Mouse (Mus musculus) R1 (cell line): ENCODE results near the gene Stat2.

Source experiments
- DNase-seq: peaks from one replicate; pipeline ENCODE4 v3.0.0-alpha.2; 2018; ENCODE audit warnings: low read depth, low spot score

Gene Stat2

GRCm38 (mm10) chr10:128338415-128338814 lies 68.1 kb downstream of the Stat2 start:
- peak; percentile 38 for DNase-seq

- DNase-seq = no peak
Observed at GRCm38 (mm10) chr10:128338948-128339347, 68.6 kb downstream of the Stat2 start.

- peak; percentile 84 for DNase-seq
Observed at GRCm38 (mm10) chr10:128340257-128340656, 69.9 kb downstream of the Stat2 start.
